Mouse (Mus musculus) lung, postnatal 0 days (tissue): ENCODE data around the gene Ephx1.

Experiments
- CTCF ChIP-seq: IDR thresholded peaks from 2 replicates; pipeline ENCODE4 v1.5.1; 2016; ENCODE audit warnings: antibody characterized with exemption, mild to moderate bottlenecking
- EP300 ChIP-seq: IDR thresholded peaks from 2 replicates; pipeline ENCODE4 v1.6.1; 2016; ENCODE audit warnings: antibody characterized with exemption, mild to moderate bottlenecking, control low read depth

GRCm38 (mm10) chr1:181047520-181047919 lies 26.8 kb upstream of the Ephx1 start:
- TF ChIP-seq CTCF (no peak), EP300 (no peak)
